Mouse (Mus musculus) limb, embryonic 13.5 days (tissue): ENCODE results near the gene Gm7876. TPM values are rescaled to one million over a fixed set of nuclear protein-coding genes. Genes with fewer than 3 reads are reported as not detected.
"Not testable (repeated sequence)": the region's sequence is repeated elsewhere in the genome, so short reads cannot be mapped to it uniquely, and the experiment has no call there.

Experiments
- ATAC-seq: fragments of 200-750 bp; cut with Nextera tagmentation; 2 replicates; pipeline ENCODE4 v1.8.0; 2017; ENCODE audit warnings: low read depth, moderate number of reproducible peaks, moderate TSS enrichment; ENCODE audit not compliant: low FRiP score
- H3K27ac ChIP-seq: fragments of 300-500 bp; sonication (generic); 2 replicates; pipeline ENCODE4 v1.5.1; 2015; ENCODE audit warnings: inconsistent platforms, mild to moderate bottlenecking, moderate library complexity
- H3K27me3 ChIP-seq: fragments of 300-500 bp; sonication (generic); 2 replicates; pipeline ENCODE4 v1.6.1; 2015; ENCODE audit warnings: mild to moderate bottlenecking, inconsistent platforms
- H3K36me3 ChIP-seq: fragments of 300-500 bp; sonication (generic); 2 replicates; pipeline ENCODE4 v1.6.1; 2015; ENCODE audit warnings: inconsistent platforms, mild to moderate bottlenecking, moderate library complexity
- H3K4me1 ChIP-seq: fragments of 300-500 bp; sonication (generic); 2 replicates; pipeline ENCODE4 v1.6.1; 2015; ENCODE audit warnings: inconsistent platforms
- H3K4me2 ChIP-seq: fragments of 300-500 bp; sonication (generic); replicated peaks from 2 replicates; pipeline ENCODE4 v1.6.1; 2015; ENCODE audit warnings: inconsistent platforms, mild to moderate bottlenecking, moderate library complexity
- H3K4me3 ChIP-seq: fragments of 300-500 bp; sonication (generic); 2 replicates; pipeline ENCODE4 v1.5.1; 2015; ENCODE audit warnings: moderate library complexity, mild to moderate bottlenecking, inconsistent platforms
- H3K9ac ChIP-seq: fragments of 300-500 bp; sonication (generic); 2 replicates; pipeline ENCODE4 v1.6.1; 2015; ENCODE audit warnings: mild to moderate bottlenecking, inconsistent platforms
- H3K9me3 ChIP-seq: fragments of 300-500 bp; sonication (generic); 2 replicates; pipeline ENCODE4 v1.6.1; 2016; ENCODE audit warnings: inconsistent platforms
- WGBS: fragments of 180-500 bp; shearing (Covaris S2); methylation state at CpG from one replicate; pipeline ENCODE4 v1.1.7; 2015; 5-methylcytosine and 5-hydroxymethylcytosine counted together
- polyA plus RNA-seq: library from polyadenylated mRNA; unstranded; fragments of >200 nt; fragmentation: Nextera tagmentation; extraction: Ambion mirVana; gene quantifications from 2 replicates; pipeline ENCODE4 v1.2.1, GENCODE M21; 2015

Gm7876 gene
- polyA plus RNA-seq = not detected in 2 replicates

DNA sequence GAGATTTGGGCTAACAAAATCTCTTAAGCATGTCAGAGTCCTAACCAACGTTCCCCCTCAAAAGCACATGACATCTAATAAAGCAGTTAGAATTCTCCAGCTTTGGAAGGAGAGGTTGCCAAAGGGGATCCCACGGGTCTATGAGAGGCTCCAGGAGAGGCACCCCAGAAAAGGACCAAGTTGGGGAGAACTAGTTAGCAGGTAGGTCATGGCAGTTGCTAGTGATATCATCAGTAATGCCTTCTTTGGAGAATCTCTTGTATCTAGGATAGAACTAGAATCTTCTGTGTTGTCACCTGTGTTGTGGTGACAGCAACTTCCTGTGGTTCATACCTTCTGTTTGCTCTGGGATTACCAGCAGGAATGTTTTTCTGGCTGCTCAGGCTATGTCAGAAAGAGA, at the start of gene Gm7876:
Gm7876 (plus strand) TSS at position 301 of the 400 bp plus-strand sequence.
- not testable (repeated sequence) for H3K4me1 ChIP-seq, H3K4me3 ChIP-seq, H3K9me3 ChIP-seq, H3K27ac ChIP-seq, H3K9ac ChIP-seq, H3K36me3 ChIP-seq, H3K27me3 ChIP-seq, ATAC-seq, H3K4me2 ChIP-seq
- 79% methylated on average over 1 of the region's 2 CpGs for WGBS

DNA sequence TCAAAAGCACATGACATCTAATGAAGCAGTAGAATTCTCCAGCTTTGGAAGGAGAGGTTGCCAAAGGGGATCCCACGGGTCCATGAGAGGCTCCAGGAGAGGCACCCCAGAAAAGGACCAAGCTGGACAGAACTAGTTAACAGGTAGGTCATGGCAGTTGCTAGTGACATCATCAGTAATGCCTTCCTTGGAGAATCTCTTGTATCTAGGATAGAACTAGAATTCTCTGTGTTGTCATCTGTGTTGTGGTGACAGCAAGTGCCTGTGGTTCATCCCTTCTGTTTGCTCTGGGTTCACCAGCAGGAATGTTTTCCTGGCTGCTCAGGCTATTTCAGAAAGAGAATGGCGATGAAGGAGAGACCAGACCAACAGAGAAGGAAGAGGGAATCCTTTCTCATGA, 45.1 kb upstream of the Gm7876 start, which contains the start of gene Gm3239:
Gm3239 (plus strand) TSS at position 301 of the 400 bp plus-strand sequence.
- not testable (repeated sequence) for H3K36me3 ChIP-seq, H3K27me3 ChIP-seq, ATAC-seq, H3K27ac ChIP-seq, H3K4me1 ChIP-seq, H3K4me3 ChIP-seq, H3K4me2 ChIP-seq, H3K9ac ChIP-seq, H3K9me3 ChIP-seq
- no CpG with 5 or more reads among the region's 2 CpGs for WGBS

DNA sequence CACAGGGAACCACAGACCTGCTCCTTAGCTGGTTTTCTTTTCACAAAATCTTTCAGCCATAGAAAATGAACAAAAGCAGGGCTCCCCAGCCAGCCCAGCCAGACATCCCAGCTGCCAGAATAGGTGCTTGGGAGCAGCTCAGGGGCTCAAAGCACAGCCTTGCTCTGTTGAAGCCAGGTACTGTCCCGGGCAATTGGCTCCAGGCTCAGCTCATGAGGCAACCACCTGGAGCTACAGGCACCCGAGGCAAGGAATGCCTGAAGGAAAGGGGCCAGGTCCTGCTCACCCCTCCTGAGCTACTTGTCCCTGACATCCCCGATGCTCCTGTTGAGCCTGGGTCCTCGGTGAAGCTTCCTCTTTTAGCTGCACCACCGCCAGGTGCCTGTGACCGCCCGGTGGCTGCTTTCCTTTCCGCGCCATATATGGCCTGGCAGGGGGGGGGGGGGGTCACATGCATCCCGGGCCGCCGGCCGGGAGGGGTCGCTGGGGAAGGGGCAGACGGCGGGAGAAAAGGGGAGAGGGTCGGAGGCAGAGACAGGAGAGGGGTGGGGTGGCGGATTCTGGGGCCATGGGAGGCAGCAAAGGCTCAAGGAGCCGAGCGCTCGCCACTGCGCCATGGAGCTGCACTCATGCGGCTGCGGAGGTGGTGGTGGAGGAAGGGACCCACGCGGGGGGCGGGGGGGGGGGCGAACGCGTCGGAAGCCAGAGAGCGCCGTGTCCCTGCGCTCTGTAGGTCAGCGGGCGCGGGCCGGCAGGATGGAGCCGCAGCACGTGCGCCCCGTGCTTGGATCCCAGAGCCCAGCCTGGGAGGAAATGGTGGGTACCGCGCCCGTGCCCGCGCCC, 17.2 kb downstream of the Gm7876 start, which contains the start of gene Gm3252:
Gm3252 (plus strand) TSS at position 738 of the 843 bp plus-strand sequence.
- H3K4me3 ChIP-seq = peak within 1 kb of the TSS; percentile 31
- not testable (repeated sequence) for H3K27ac ChIP-seq, H3K9me3 ChIP-seq, H3K27me3 ChIP-seq, H3K4me1 ChIP-seq, H3K9ac ChIP-seq, H3K36me3 ChIP-seq, ATAC-seq
- peak within 1 kb of the TSS; percentile 55 for H3K4me2 ChIP-seq
- WGBS = 4% methylated on average over 4 of the region's 47 CpGs

Other genes with a start within 250 kb of the Gm7876 start
- not detected in 2 replicates for gene Gm3182, start 227.5 kb upstream of the Gm7876 start, polyA plus RNA-seq
- not detected in 2 replicates for gene Gm3047, start 153.8 kb upstream of the Gm7876 start, polyA plus RNA-seq
- gene Gm8159, start 76.9 kb upstream of the Gm7876 start, polyA plus RNA-seq = not detected in 2 replicates
- gene Gm3239, start 45.0 kb upstream of the Gm7876 start, polyA plus RNA-seq = not detected in 2 replicates
- 0.10 and 0.23 TPM in 2 replicates for gene Gm3252, start 17.5 kb downstream of the Gm7876 start, polyA plus RNA-seq
- gene Gm9602, start 67.1 kb downstream of the Gm7876 start, polyA plus RNA-seq = not detected in 2 replicates
- not detected in 2 replicates for gene Gm3269, start 128.9 kb downstream of the Gm7876 start, polyA plus RNA-seq
- 0.34 and 0.57 TPM in 2 replicates for gene Gm3264, start 146.3 kb downstream of the Gm7876 start, polyA plus RNA-seq
- not detected in 2 replicates for gene Gm3278, start 183.2 kb downstream of the Gm7876 start, polyA plus RNA-seq